Mouse (Mus musculus): ENCODE results near the gene 4930524N10Rik. TPM values are rescaled to one million over a fixed set of nuclear protein-coding genes. Genes with fewer than 3 reads are reported as not detected.

Gene 4930524N10Rik
- not detected in 2 replicates for total RNA-seq (2021)
- long read RNA-seq, experiment 1: 0 reads
- long read RNA-seq, experiment 2: 0 reads

- no peak for DNase-seq
These were observed at the start of gene 4930524N10Rik for GRCm38 (mm10) chrX:154343292-154343691. Gene 4930524N10Rik, minus strand, starts transcription at chrX:154343392.

DNA sequence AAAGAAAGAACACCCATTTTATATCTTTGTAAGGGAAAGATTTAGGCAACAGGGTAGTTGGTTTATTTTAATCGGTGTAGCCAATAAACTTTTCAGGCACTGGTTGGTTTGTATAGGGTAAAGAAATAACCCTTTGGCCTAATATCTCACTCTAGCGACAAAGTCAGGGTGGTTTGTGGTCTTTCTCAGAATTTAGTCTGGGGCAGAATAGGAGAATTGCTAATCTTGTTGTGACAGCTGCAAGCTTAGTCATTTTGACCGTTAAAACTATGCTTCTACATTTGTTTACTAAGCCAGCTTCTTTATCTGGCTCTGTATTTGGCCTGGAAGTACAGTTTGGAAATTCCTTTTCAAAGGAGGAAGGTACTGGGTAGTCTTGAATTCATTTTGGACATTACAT is 6.8 kb upstream of the 4930524N10Rik start:
- no peak for DNase-seq

DNA sequence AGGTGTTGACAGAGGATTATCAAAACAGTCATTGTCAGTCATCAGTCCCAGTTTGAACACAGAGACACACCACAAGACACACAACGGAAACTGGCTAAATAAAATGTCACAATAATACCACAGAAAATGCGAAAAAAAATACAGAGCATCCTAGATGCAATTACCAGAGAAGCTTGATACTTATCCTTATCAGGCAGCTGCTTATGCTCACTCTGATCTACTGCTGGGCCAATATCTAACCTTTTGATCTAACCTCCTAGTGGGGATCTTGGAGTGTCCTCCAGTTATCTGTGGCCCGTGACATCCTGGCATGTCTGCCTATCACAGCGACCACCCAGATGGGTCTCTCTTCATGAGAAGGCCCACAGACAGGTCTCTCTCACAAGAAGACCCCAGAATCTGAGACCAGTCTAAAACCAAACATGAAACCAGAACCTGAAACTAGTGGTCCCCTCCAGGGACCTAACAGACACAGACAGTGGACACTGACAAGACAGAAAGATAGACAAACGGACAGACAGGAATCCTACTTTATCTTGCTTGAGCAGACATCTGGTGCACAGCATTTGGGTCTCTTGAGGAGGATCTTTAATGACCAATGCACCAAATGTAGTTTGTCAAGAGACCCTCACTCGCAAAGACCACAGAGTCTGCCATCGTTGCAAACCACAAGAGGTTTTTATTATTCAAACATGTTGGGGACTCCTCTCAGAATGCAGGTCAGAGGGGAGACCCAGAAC is 6.3 kb upstream of the 4930524N10Rik start:
- no peak for DNase-seq

- DNase-seq: no peak
These were observed 4.7 kb upstream of the 4930524N10Rik start for GRCm38 (mm10) chrX:154347933-154348332.

Other genes with a start within 250 kb of the 4930524N10Rik start
- not detected in 2 replicates for gene Gm15140, start 222.7 kb downstream of the 4930524N10Rik start, total RNA-seq (2021)
- not detected in 2 replicates for gene Samt4, start 138.6 kb upstream of the 4930524N10Rik start, total RNA-seq (2021)
- not detected in 2 replicates for gene Samt2, start 236.0 kb upstream of the 4930524N10Rik start, total RNA-seq (2021)

All from adrenal gland, postnatal 14 days (tissue).